Mouse (Mus musculus): ENCODE measurements around the gene Ttll5. TPM values are rescaled to one million over a fixed set of nuclear protein-coding genes. Genes with fewer than 3 reads are reported as not detected.

Ttll5 gene
- polyA plus RNA-seq, 1 experiment from 2014 or later: 13.7 TPM

GRCm38 (mm10) chr12:85811676-85812075 is 12.8 kb upstream of the Ttll5 start:
- Histone ChIP-seq H3K27ac (no peak overlapping the region), H3K36me3 (replicated peaks) (peaks cover 18% of the 10 kb centered on the region), H3K9me3 (no peaks in the 10 kb centered on the region), H3K4me3 (no peak overlapping the region), H3K9ac (no peak overlapping the region), H3K4me1 (no peaks in the 10 kb centered on the region), H3K4me2 (no peak overlapping the region), H3K27me3 (replicated peaks) (no peaks in the 10 kb centered on the region)
- 93% methylated on average over 4 of the region's 4 CpGs for WGBS
- no peak for ATAC-seq (replicated peaks)

- H3K4me3 ChIP-seq: no peak overlapping the region
- ATAC-seq (replicated peaks): no peak; the same call in 1 of the 2 replicates
- H3K27me3 ChIP-seq (replicated peaks): no peaks in the 10 kb centered on the region
- no peak overlapping the region for H3K4me2 ChIP-seq
- no peaks in the 10 kb centered on the region for H3K9me3 ChIP-seq
- no peaks in the 10 kb centered on the region for H3K4me1 ChIP-seq
- WGBS: 89% methylated on average over 2 of the region's 2 CpGs
- H3K36me3 ChIP-seq (replicated peaks): peaks cover 18% of the 10 kb centered on the region
- H3K27ac ChIP-seq: no peak overlapping the region
- H3K9ac ChIP-seq: no peak overlapping the region
Observed at GRCm38 (mm10) chr12:85813599-85813998, 10.9 kb upstream of the Ttll5 start.

GRCm38 (mm10) chr12:85822051-85822450 is 2.4 kb upstream of the Ttll5 start:
- H3K4me3 ChIP-seq: no peak overlapping the region
- no peak for ATAC-seq (replicated peaks)

GRCm38 (mm10) chr12:85825361-85825760 is 902 bp downstream of the Ttll5 start:
- no peaks in the 10 kb centered on the region for H3K9me3 ChIP-seq
- H3K4me3 ChIP-seq: peak overlapping the region; percentile 74
- peak overlapping the region; percentile 65 for H3K9ac ChIP-seq
- 10% methylated on average over 8 of the region's 8 CpGs for WGBS
- H3K4me2 ChIP-seq: peak overlapping the region; percentile 52
- H3K27ac ChIP-seq: peak overlapping the region; percentile 94
- H3K36me3 ChIP-seq (replicated peaks): peaks cover 8% of the 10 kb centered on the region; the same call in 1 of the 2 replicates
- ATAC-seq (replicated peaks): no peak
- H3K4me1 ChIP-seq: peaks cover 30% of the 10 kb centered on the region
- no peaks in the 10 kb centered on the region for H3K27me3 ChIP-seq (replicated peaks)

More at GRCm38 (mm10) chr12:85822051-85822450, 2.4 kb upstream of the Ttll5 start:
- Histone ChIP-seq H3K27ac (no peak overlapping the region), H3K9ac (no peak overlapping the region), H3K36me3 (replicated peaks) (peaks cover 15% of the 10 kb centered on the region; the same call in 1 of the 2 replicates), H3K9me3 (no peaks in the 10 kb centered on the region), H3K4me2 (no peak overlapping the region), H3K27me3 (replicated peaks) (no peaks in the 10 kb centered on the region), H3K4me1 (peaks cover 30% of the 10 kb centered on the region)
- WGBS: 82% methylated on average over 9 of the region's 9 CpGs

- no peak overlapping the region for H3K4me3 ChIP-seq
Observed at GRCm38 (mm10) chr12:85825822-85826221, 1.4 kb downstream of the Ttll5 start.

GRCm38 (mm10) chr12:85828856-85829255 is 4.4 kb downstream of the Ttll5 start:
- Histone ChIP-seq H3K4me2 (no peak overlapping the region), H3K4me3 (no peak overlapping the region), H3K27ac (no peak overlapping the region), H3K4me1 (peaks cover 11% of the 10 kb centered on the region), H3K9me3 (no peaks in the 10 kb centered on the region), H3K27me3 (replicated peaks) (no peaks in the 10 kb centered on the region), H3K9ac (no peak overlapping the region), H3K36me3 (replicated peaks) (0 out of 2 replicates have a peak, but pooled peaks cover 6% of the 10 kb centered on the region)
- ATAC-seq (replicated peaks): no peak
- WGBS: 99% methylated on average over 3 of the region's 3 CpGs

More at GRCm38 (mm10) chr12:85825822-85826221, 1.4 kb downstream of the Ttll5 start:
- Histone ChIP-seq H3K9ac (no peak overlapping the region), H3K27ac (no peak overlapping the region), H3K4me1 (peaks cover 30% of the 10 kb centered on the region), H3K4me2 (peak overlapping the region; percentile 52; the same call in 1 of the 2 replicates), H3K27me3 (replicated peaks) (no peaks in the 10 kb centered on the region), H3K36me3 (replicated peaks) (peaks cover 8% of the 10 kb centered on the region; the same call in 1 of the 2 replicates), H3K9me3 (no peaks in the 10 kb centered on the region)
- no peak for ATAC-seq (replicated peaks)
- 87% methylated on average over 2 of the region's 2 CpGs for WGBS

- H3K4me2 ChIP-seq: no peak overlapping the region
- no peak overlapping the region for H3K4me3 ChIP-seq
- 92% methylated on average over 3 of the region's 3 CpGs for WGBS
- H3K9me3 ChIP-seq: no peaks in the 10 kb centered on the region
- H3K36me3 ChIP-seq (replicated peaks): 0 out of 2 replicates have a peak, but pooled peaks cover 6% of the 10 kb centered on the region
- no peaks in the 10 kb centered on the region for H3K27me3 ChIP-seq (replicated peaks)
- H3K4me1 ChIP-seq: peaks cover 8% of the 10 kb centered on the region; the same call in 1 of the 2 replicates
- no peak for ATAC-seq (replicated peaks)
- H3K27ac ChIP-seq: no peak overlapping the region
- H3K9ac ChIP-seq: no peak overlapping the region
Observed at GRCm38 (mm10) chr12:85829866-85830265, 5.4 kb downstream of the Ttll5 start.

GRCm38 (mm10) chr12:85830691-85831090 is 6.2 kb downstream of the Ttll5 start:
- peaks cover 4% of the 10 kb centered on the region; the same call in 1 of the 2 replicates for H3K4me1 ChIP-seq
- H3K4me3 ChIP-seq: no peak overlapping the region
- no peak for ATAC-seq (replicated peaks)
- H3K9ac ChIP-seq: no peak overlapping the region
- 0 out of 2 replicates have a peak, but pooled peaks cover 6% of the 10 kb centered on the region for H3K36me3 ChIP-seq (replicated peaks)
- H3K27ac ChIP-seq: no peak overlapping the region
- no peaks in the 10 kb centered on the region for H3K27me3 ChIP-seq (replicated peaks)
- H3K9me3 ChIP-seq: no peaks in the 10 kb centered on the region
- H3K4me2 ChIP-seq: no peak overlapping the region
- 85% methylated on average over 3 of the region's 3 CpGs for WGBS

GRCm38 (mm10) chr12:85834543-85834942 is 10.1 kb downstream of the Ttll5 start:
- no peak overlapping the region for H3K4me3 ChIP-seq
- H3K9ac ChIP-seq: no peak overlapping the region
- no peak for ATAC-seq (replicated peaks)
- no peaks in the 10 kb centered on the region for H3K9me3 ChIP-seq
- H3K4me2 ChIP-seq: no peak overlapping the region
- no peak overlapping the region for H3K27ac ChIP-seq
- H3K27me3 ChIP-seq (replicated peaks): no peaks in the 10 kb centered on the region
- H3K36me3 ChIP-seq (replicated peaks): 0 out of 2 replicates have a peak, but pooled peaks cover 3% of the 10 kb centered on the region
- H3K4me1 ChIP-seq: no peaks in the 10 kb centered on the region
- 85% methylated on average over 2 of the region's 2 CpGs for WGBS

- H3K4me1 ChIP-seq: no peaks in the 10 kb centered on the region
- 93% methylated on average over 2 of the region's 2 CpGs for WGBS
Observed at GRCm38 (mm10) chr12:85837765-85838164, 13.3 kb downstream of the Ttll5 start.

GRCm38 (mm10) chr12:85839371-85840000 is 15.0 kb downstream of the Ttll5 start:
- H3K4me1 ChIP-seq: no peaks in the 10 kb centered on the region
- no peak overlapping the region for H3K9ac ChIP-seq
- H3K27ac ChIP-seq: no peak overlapping the region
- H3K9me3 ChIP-seq: no peaks in the 10 kb centered on the region
- no peak overlapping the region for H3K4me3 ChIP-seq
- 93% methylated on average over 12 of the region's 12 CpGs for WGBS
- no peak for ATAC-seq (replicated peaks)
- H3K4me2 ChIP-seq: no peak overlapping the region
- 0 out of 2 replicates have a peak, but pooled peaks cover 5% of the 10 kb centered on the region for H3K36me3 ChIP-seq (replicated peaks)
- H3K27me3 ChIP-seq (replicated peaks): no peaks in the 10 kb centered on the region

More at GRCm38 (mm10) chr12:85837765-85838164, 13.3 kb downstream of the Ttll5 start:
- no peak overlapping the region for H3K27ac ChIP-seq
- H3K4me3 ChIP-seq: no peak overlapping the region
- no peak overlapping the region for H3K4me2 ChIP-seq
- H3K9me3 ChIP-seq: no peaks in the 10 kb centered on the region
- no peaks in the 10 kb centered on the region for H3K36me3 ChIP-seq (replicated peaks)
- ATAC-seq (replicated peaks): no peak
- H3K27me3 ChIP-seq (replicated peaks): no peaks in the 10 kb centered on the region
- no peak overlapping the region for H3K9ac ChIP-seq

- H3K36me3 ChIP-seq (replicated peaks): peaks cover 5% of the 10 kb centered on the region; the same call in 1 of the 2 replicates
- no peak overlapping the region for H3K4me2 ChIP-seq
- H3K4me1 ChIP-seq: no peaks in the 10 kb centered on the region
- ATAC-seq (replicated peaks): no peak
- 84% methylated on average over 7 of the region's 7 CpGs for WGBS
- H3K27me3 ChIP-seq (replicated peaks): no peaks in the 10 kb centered on the region
- no peak overlapping the region for H3K4me3 ChIP-seq
- no peak overlapping the region for H3K27ac ChIP-seq
- H3K9ac ChIP-seq: no peak overlapping the region
- H3K9me3 ChIP-seq: no peaks in the 10 kb centered on the region
Observed at GRCm38 (mm10) chr12:85848164-85848958, 23.9 kb downstream of the Ttll5 start.
